Mouse (Mus musculus): ENCODE results near the gene Ccn2. TPM values are rescaled to one million over a fixed set of nuclear protein-coding genes. Genes with fewer than 3 reads are reported as not detected.

Gene Ccn2
- polyA plus RNA-seq, 1 experiment = 7.2 TPM

- Histone ChIP-seq H3K4me2 (ENCODE audit: low read depth) (no peak overlapping the region), H3K27me3 (ENCODE audit: control insufficient read depth, insufficient read depth, insufficient read length) (no peaks in the 10 kb centered on the region), H3K4me3 (no peak overlapping the region), H3ac (ENCODE audit: control insufficient read depth, insufficient read length) (no peak overlapping the region), H3K79me2 (ENCODE audit: control insufficient read depth, insufficient read depth) (no peaks in the 10 kb centered on the region), H3K36me3 (ENCODE audit: control insufficient read depth, insufficient read depth) (no peaks in the 10 kb centered on the region)
- TF ChIP-seq REST (IDR thresholded peaks at IDR 0.05; ENCODE audit: insufficient read depth, insufficient read length) = no peak
- TF ChIP-seq MYOG (IDR thresholded peaks at IDR 0.05; ENCODE audit: control insufficient read depth in 1 of 3, insufficient read depth in 1 of 3, insufficient read length in 2 of 3, low read depth in 2 of 3) = no peak
- TF ChIP-seq TCF3 (IDR thresholded peaks at IDR 0.05; ENCODE audit: insufficient read length, low read depth) = no peak
- TF ChIP-seq TCF12 (IDR thresholded peaks at IDR 0.05; ENCODE audit: insufficient read depth, poor library complexity, severe bottlenecking) = no peak
- TF ChIP-seq CEBPB (IDR thresholded peaks at IDR 0.05; ENCODE audit: insufficient read depth, poor library complexity, severe bottlenecking) = no peak
These were observed 2.3 kb upstream of the Ccn2 start for GRCm38 (mm10) chr10:24592969-24593368.

DNA sequence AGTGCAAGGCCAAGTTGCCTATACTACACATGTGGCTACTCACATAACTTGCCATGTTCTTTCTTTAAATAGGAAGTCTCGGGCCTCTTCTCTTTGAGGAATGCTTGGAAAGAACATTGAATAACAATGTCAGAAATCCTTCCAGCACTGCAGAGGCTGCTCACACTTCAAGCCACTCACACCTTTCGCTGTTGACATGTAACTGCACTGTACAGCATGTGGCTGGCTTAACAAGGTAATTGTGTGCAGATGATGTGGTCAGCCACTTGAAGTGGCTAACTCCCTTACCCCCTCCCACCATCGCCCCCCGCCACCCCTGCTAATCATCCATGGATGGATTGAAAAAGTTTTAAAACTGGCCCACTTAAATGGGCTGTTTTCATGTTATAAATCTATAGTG lies 1.7 kb upstream of the Ccn2 start:
- H3ac ChIP-seq (ENCODE audit: control insufficient read depth, insufficient read length) = no peak overlapping the region
- H3K4me3 ChIP-seq = no peak overlapping the region
- TF ChIP-seq POLR2A (IDR thresholded peaks at IDR 0.05; ENCODE audit: insufficient read length, low read depth) (no peak), MYOD1 (IDR thresholded peaks at IDR 0.05; ENCODE audit: control insufficient read depth in 1 of 3, insufficient read length in 2 of 3, low read depth in 2 of 3) (no peak), POLR2AphosphoS2 (IDR thresholded peaks at IDR 0.05; ENCODE audit: insufficient read length, low read depth) (no peak), CEBPB (IDR thresholded peaks at IDR 0.05; ENCODE audit: insufficient read depth, poor library complexity, severe bottlenecking) (no peak), TCF12 (IDR thresholded peaks at IDR 0.05; ENCODE audit: insufficient read depth, poor library complexity, severe bottlenecking) (no peak)
- no peak overlapping the region for H3K4me2 ChIP-seq (ENCODE audit: low read depth)
- H3K36me3 ChIP-seq (ENCODE audit: control insufficient read depth, insufficient read depth) = no peaks in the 10 kb centered on the region
- no peaks in the 10 kb centered on the region for H3K27me3 ChIP-seq (ENCODE audit: control insufficient read depth, insufficient read depth, insufficient read length)
- no peaks in the 10 kb centered on the region for H3K79me2 ChIP-seq (ENCODE audit: control insufficient read depth, insufficient read depth)

DNA sequence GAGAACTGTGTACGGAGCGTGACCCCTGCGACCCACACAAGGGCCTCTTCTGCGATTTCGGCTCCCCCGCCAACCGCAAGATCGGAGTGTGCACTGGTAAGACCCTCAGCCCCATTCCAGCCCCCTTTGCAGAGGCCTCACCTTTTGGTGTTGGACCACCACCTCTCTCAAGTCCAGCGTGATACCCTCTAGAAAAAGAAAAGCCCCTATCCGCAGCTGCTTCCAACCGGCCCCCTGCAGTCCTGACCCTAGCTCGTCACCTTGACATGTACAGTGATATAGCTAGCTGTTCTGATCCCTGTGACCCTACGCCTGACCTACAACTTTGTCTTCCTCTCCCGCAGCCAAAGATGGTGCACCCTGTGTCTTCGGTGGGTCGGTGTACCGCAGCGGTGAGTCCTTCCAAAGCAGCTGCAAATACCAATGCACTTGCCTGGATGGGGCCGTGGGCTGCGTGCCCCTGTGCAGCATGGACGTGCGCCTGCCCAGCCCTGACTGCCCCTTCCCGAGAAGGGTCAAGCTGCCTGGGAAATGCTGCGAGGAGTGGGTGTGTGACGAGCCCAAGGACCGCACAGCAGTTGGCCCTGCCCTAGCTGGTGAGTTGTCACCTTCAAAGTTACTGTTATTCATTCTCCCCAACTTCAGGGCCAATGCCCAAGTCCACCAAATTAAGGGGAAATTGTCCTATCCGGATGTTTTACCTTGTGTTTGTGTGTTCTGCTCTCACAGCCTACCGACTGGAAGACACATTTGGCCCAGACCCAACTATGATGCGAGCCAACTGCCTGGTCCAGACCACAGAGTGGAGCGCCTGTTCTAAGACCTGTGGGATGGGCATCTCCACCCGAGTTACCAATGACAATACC lies 994 bp downstream of the Ccn2 start:
- no peaks in the 10 kb centered on the region for H3K79me2 ChIP-seq (ENCODE audit: control insufficient read depth, insufficient read depth)
- peak overlapping the region; percentile 59 for H3K4me2 ChIP-seq (ENCODE audit: low read depth)
- TF ChIP-seq MYOG (IDR thresholded peaks at IDR 0.05; ENCODE audit: control insufficient read depth in 1 of 3, insufficient read depth in 1 of 3, insufficient read length in 2 of 3, low read depth in 2 of 3) (peak in 1 of 3 experiments; percentile 16), POLR2A (IDR thresholded peaks at IDR 0.05; ENCODE audit: insufficient read length, low read depth) (no peak)
- H3K4me3 ChIP-seq = peak overlapping the region; percentile 44
- no peaks in the 10 kb centered on the region for H3K36me3 ChIP-seq (ENCODE audit: control insufficient read depth, insufficient read depth)
- peak overlapping the region; percentile 11 for H3ac ChIP-seq (ENCODE audit: control insufficient read depth, insufficient read length)
- no peaks in the 10 kb centered on the region for H3K27me3 ChIP-seq (ENCODE audit: control insufficient read depth, insufficient read depth, insufficient read length)

GRCm38 (mm10) chr10:24596869-24597339 lies 1.7 kb downstream of the Ccn2 start:
- Histone ChIP-seq H3K27me3 (ENCODE audit: control insufficient read depth, insufficient read depth, insufficient read length) (no peaks in the 10 kb centered on the region), H3K4me3 (peak overlapping the region; percentile 44), H3K79me2 (ENCODE audit: control insufficient read depth, insufficient read depth) (no peaks in the 10 kb centered on the region), H3K4me2 (ENCODE audit: low read depth) (peak overlapping the region; percentile 59), H3K36me3 (ENCODE audit: control insufficient read depth, insufficient read depth) (no peaks in the 10 kb centered on the region), H3ac (ENCODE audit: control insufficient read depth, insufficient read length) (no peak overlapping the region)
- TF ChIP-seq USF1 (IDR thresholded peaks at IDR 0.05; ENCODE audit: low read depth) (no peak), SRF (IDR thresholded peaks at IDR 0.05; ENCODE audit: control insufficient read depth, insufficient read length, low read depth) (peak; percentile 59), MYOG (IDR thresholded peaks at IDR 0.05; ENCODE audit: control insufficient read depth in 1 of 3, insufficient read depth in 1 of 3, insufficient read length in 2 of 3, low read depth in 2 of 3) (peak in 1 of 3 experiments; percentile 69), MYOD1 (IDR thresholded peaks at IDR 0.05; ENCODE audit: control insufficient read depth in 1 of 3, insufficient read length in 2 of 3, low read depth in 2 of 3) (peak in 2 of 3 experiments; percentile 35 to 54), POLR2AphosphoS2 (IDR thresholded peaks at IDR 0.05; ENCODE audit: insufficient read length, low read depth) (no peak), TCF12 (IDR thresholded peaks at IDR 0.05; ENCODE audit: insufficient read depth, poor library complexity, severe bottlenecking) (peak; percentile 29)

DNA sequence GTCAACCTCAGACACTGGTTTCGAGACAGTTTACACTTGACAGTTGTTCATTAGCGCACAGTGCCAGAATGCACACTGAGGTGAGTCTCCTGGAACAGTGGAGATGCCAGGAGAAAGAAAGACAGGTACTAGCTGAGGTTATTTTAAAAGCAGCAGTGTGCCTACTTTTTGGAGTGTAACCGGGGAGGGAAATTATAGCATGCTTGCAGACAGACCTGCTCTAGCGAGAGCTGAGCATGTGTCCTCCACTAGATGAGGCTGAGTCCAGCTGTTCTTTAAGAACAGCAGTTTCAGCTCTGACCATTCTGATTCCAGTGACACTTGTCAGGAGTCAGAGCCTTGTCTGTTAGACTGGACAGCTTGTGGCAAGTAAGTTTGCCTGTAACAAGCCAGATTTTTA lies 2.5 kb downstream of the Ccn2 start:
- H3K79me2 ChIP-seq (ENCODE audit: control insufficient read depth, insufficient read depth) = no peaks in the 10 kb centered on the region
- H3ac ChIP-seq (ENCODE audit: control insufficient read depth, insufficient read length) = no peak overlapping the region
- H3K27me3 ChIP-seq (ENCODE audit: control insufficient read depth, insufficient read depth, insufficient read length) = no peaks in the 10 kb centered on the region
- peak overlapping the region; percentile 59 for H3K4me2 ChIP-seq (ENCODE audit: low read depth)
- no peak overlapping the region for H3K4me3 ChIP-seq
- TF ChIP-seq MYOG (IDR thresholded peaks at IDR 0.05; ENCODE audit: control insufficient read depth in 1 of 3, insufficient read depth in 1 of 3, insufficient read length in 2 of 3, low read depth in 2 of 3) (no peak), MYOD1 (IDR thresholded peaks at IDR 0.05; ENCODE audit: control insufficient read depth in 1 of 3, insufficient read length in 2 of 3, low read depth in 2 of 3) (no peak), USF1 (IDR thresholded peaks at IDR 0.05; ENCODE audit: low read depth) (no peak), REST (IDR thresholded peaks at IDR 0.05; ENCODE audit: insufficient read depth, insufficient read length) (no peak), TCF3 (IDR thresholded peaks at IDR 0.05; ENCODE audit: insufficient read length, low read depth) (no peak), E2F4 (IDR thresholded peaks at IDR 0.05; ENCODE audit: insufficient read depth) (no peak), SRF (IDR thresholded peaks at IDR 0.05; ENCODE audit: control insufficient read depth, insufficient read length, low read depth) (no peak), TCF12 (IDR thresholded peaks at IDR 0.05; ENCODE audit: insufficient read depth, poor library complexity, severe bottlenecking) (no peak), POLR2AphosphoS2 (IDR thresholded peaks at IDR 0.05; ENCODE audit: insufficient read length, low read depth) (no peak), POLR2A (IDR thresholded peaks at IDR 0.05; ENCODE audit: insufficient read length, low read depth) (no peak), CEBPB (IDR thresholded peaks at IDR 0.05; ENCODE audit: insufficient read depth, poor library complexity, severe bottlenecking) (no peak), MAX (IDR thresholded peaks at IDR 0.05; ENCODE audit: low read depth) (no peak)
- no peaks in the 10 kb centered on the region for H3K36me3 ChIP-seq (ENCODE audit: control insufficient read depth, insufficient read depth)

Measured in myocyte (in vitro differentiated cells).